Mouse (Mus musculus) sigmoid colon, adult 10 weeks (tissue): ENCODE measurements around the gene Pcnx2. TPM values are rescaled to one million over a fixed set of nuclear protein-coding genes. Genes with fewer than 3 reads are reported as not detected.

Experiments
- polyA plus RNA-seq: library from polyadenylated mRNA; stranded (reverse); fragments of 350-450 nt; fragmentation: Illumina TruSeq; extraction: RNeasy Lipid Tissue Mini Kit (QIAGEN cat#74804); gene quantifications from one replicate; pipeline ENCODE4 v1.2.3, GENCODE M21; 2014; ENCODE audit warnings: low read depth, low replicate concordance

The Pcnx2 gene
- polyA plus RNA-seq, result not detected

GRCm38 (mm10) chr8:125897868-125898788 lies at the start of gene Pcnx2:
Gene Pcnx2 (minus strand): TSS chr8:125898317.

GRCm38 (mm10) chr8:125910365-125911228 lies 12.5 kb upstream of the Pcnx2 start, which contains the start of gene Map3k21:
Gene Map3k21 (plus strand): TSS chr8:125910450.

DNA sequence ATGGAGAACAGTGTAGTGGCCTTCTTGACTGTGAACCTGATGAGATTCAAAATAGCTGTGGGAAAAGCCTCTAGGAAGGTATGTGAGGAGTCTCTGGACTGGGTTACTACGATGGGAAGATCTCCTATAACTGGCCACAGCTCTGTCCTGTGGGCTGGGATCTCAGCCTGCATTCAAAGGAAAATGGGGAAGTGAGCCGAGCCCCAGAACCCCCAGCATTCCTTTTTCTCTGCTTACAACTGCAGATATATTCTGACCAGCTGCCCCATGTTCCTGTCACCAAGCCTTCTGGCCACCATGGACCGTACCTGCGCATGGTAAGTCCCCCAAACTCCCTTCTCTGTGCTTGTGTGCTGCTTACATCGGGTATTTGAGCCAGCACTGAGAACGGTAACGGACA lies 168.4 kb downstream of the Pcnx2 start, which contains the start of gene Ntpcr:
Gene Ntpcr (plus strand): TSS at position 218 of the 400 bp plus-strand sequence.

Other genes starting within 250 kb of the Pcnx2 start
- gene Map10, start 228.5 kb downstream of the Pcnx2 start, polyA plus RNA-seq, result 5.0 TPM
- gene Ntpcr, start 168.4 kb downstream of the Pcnx2 start, polyA plus RNA-seq, result 12.4 TPM
- gene Map3k21, start 12.1 kb upstream of the Pcnx2 start, polyA plus RNA-seq, result 17.1 TPM
- 113 TPM for gene Kcnk1, start 96.9 kb upstream of the Pcnx2 start, polyA plus RNA-seq